Mouse (Mus musculus): ENCODE measurements around the gene Flnc. TPM values are rescaled to one million over a fixed set of nuclear protein-coding genes. Genes with fewer than 3 reads are reported as not detected.

Flnc gene
- polyA plus RNA-seq, 1 experiment from 2014 or later = 15.6 TPM

DNA sequence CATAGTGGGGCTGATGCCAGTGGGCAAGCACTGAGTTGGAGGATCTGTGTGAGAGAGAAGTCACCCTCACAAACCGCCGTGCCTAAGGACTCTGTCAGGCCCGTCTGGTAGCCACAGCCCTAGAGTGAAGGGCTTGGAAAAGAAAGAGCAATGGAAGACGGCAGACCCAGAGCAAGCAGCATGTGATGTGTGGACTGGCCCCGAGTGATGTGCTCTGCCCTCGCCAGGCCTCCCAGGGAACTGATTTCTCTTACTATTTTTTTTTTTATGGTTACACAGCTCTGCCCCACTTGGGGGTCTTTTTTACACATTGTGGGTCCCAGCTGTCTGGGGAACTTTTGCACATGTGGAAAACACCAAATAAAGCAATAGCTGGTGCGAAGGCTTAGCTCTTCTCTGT is 28.4 kb downstream of the Flnc start:
- 60% methylated on average over 7 of the region's 7 CpGs for WGBS

GRCm38 (mm10) chr6:29463388-29463787 is 30.3 kb downstream of the Flnc start:
- H3K4me3 ChIP-seq = no peak overlapping the region
- H3K9me3 ChIP-seq = no peaks in the 10 kb centered on the region
- H3K36me3 ChIP-seq = peaks cover 21% of the 10 kb centered on the region
- 72% methylated on average over 3 of the region's 3 CpGs for WGBS
- peaks cover 3% of the 10 kb centered on the region for H3K4me1 ChIP-seq
- no peak overlapping the region for H3K27ac ChIP-seq
- H3K4me2 ChIP-seq (replicated peaks) = no peak overlapping the region
- no peak for ATAC-seq (ENCODE audit: insufficient number of reproducible peaks, insufficient read depth, low FRiP score, low TSS enrichment)
- no peaks in the 10 kb centered on the region for H3K27me3 ChIP-seq
- no peak overlapping the region for H3K9ac ChIP-seq

More for the DNA sequence above, 28.4 kb downstream of the Flnc start:
- H3K4me2 ChIP-seq (replicated peaks) = no peak overlapping the region
- H3K27ac ChIP-seq = no peak overlapping the region
- H3K4me1 ChIP-seq = no peaks in the 10 kb centered on the region
- no peak overlapping the region for H3K9ac ChIP-seq
- no peak overlapping the region for H3K4me3 ChIP-seq
- no peaks in the 10 kb centered on the region for H3K27me3 ChIP-seq
- peaks cover 37% of the 10 kb centered on the region for H3K36me3 ChIP-seq
- ATAC-seq (ENCODE audit: insufficient number of reproducible peaks, insufficient read depth, low FRiP score, low TSS enrichment) = no peak
- no peaks in the 10 kb centered on the region for H3K9me3 ChIP-seq

- Histone ChIP-seq H3K9me3 (no peaks in the 10 kb centered on the region), H3K36me3 (peaks cover 20% of the 10 kb centered on the region), H3K9ac (peak within 1 kb of the TSS; percentile 70), H3K4me2 (replicated peaks) (peak within 1 kb of the TSS; percentile 75), H3K27me3 (no peaks in the 10 kb centered on the region), H3K4me3 (peak within 1 kb of the TSS; percentile 74), H3K27ac (0 out of 2 replicates have a peak within 1 kb of the TSS, but pooled peaks have one; percentile 54), H3K4me1 (peaks cover 9% of the 10 kb centered on the region)
- WGBS = under 1% methylated on average over 39 of the region's 39 CpGs
- ATAC-seq (ENCODE audit: insufficient number of reproducible peaks, insufficient read depth, low FRiP score, low TSS enrichment) = peak; percentile 85
These were observed 34.7 kb downstream of the Flnc start, which contains the start of gene Atp6v1f for GRCm38 (mm10) chr6:29467583-29468354. Gene Atp6v1f (plus strand): TSS chr6:29467718.

DNA sequence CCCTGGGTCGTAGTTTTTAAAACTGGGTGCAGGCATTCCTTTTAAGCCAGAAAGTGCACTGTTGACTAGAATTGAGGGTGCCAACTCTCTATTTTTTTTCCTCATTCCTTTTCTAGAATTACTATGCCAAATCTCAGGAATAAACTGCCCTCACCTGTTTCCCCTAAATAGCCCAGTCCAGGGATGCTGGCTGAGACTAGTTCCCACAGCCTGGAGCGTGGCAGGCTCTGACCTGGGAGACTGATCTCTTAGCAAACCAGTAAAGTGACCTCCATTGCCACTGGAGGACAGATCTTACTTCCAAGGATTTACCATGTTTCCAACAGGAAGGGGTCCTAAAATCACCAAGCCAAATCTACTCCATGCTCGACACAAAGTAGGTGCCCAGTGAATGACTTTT is 35.8 kb downstream of the Flnc start:
- H3K4me1 ChIP-seq = peaks cover 9% of the 10 kb centered on the region
- peak overlapping the region; percentile 75 for H3K4me2 ChIP-seq (replicated peaks)
- 85% methylated on average over 3 of the region's 3 CpGs for WGBS
- peaks cover 20% of the 10 kb centered on the region for H3K36me3 ChIP-seq
- no peaks in the 10 kb centered on the region for H3K9me3 ChIP-seq
- ATAC-seq (ENCODE audit: insufficient number of reproducible peaks, insufficient read depth, low FRiP score, low TSS enrichment) = no peak
- no peaks in the 10 kb centered on the region for H3K27me3 ChIP-seq
- no peak overlapping the region for H3K27ac ChIP-seq
- peak overlapping the region; percentile 74; the same call in 1 of the 2 replicates for H3K4me3 ChIP-seq
- no peak overlapping the region for H3K9ac ChIP-seq

GRCm38 (mm10) chr6:29471137-29471536 is 38.1 kb downstream of the Flnc start, which contains the start of gene Atp6v1fnb:
Gene Atp6v1fnb (plus strand): TSS chr6:29471437.
- H3K9ac ChIP-seq = no peak within 1 kb of the TSS; the same call in 1 of the 2 replicates

GRCm38 (mm10) chr6:29473941-29474691 is 41.1 kb downstream of the Flnc start:
- Histone ChIP-seq H3K4me3 (peak overlapping the region; percentile 35), H3K9ac (peak overlapping the region; percentile 35; the same call in 1 of the 2 replicates), H3K27me3 (no peaks in the 10 kb centered on the region), H3K36me3 (peaks cover 20% of the 10 kb centered on the region), H3K9me3 (no peaks in the 10 kb centered on the region), H3K4me1 (no peaks in the 10 kb centered on the region), H3K27ac (no peak overlapping the region), H3K4me2 (replicated peaks) (peak overlapping the region; percentile 55)
- ATAC-seq (ENCODE audit: insufficient number of reproducible peaks, insufficient read depth, low FRiP score, low TSS enrichment) = peak; percentile 91
- WGBS = 3% methylated on average over 33 of the region's 33 CpGs

More at GRCm38 (mm10) chr6:29471137-29471536, 38.1 kb downstream of the Flnc start, which contains the start of gene Atp6v1fnb:
- 93% methylated on average over 4 of the region's 4 CpGs for WGBS
- Histone ChIP-seq H3K4me2 (replicated peaks) (no peak within 1 kb of the TSS), H3K9me3 (no peaks in the 10 kb centered on the region), H3K27me3 (no peaks in the 10 kb centered on the region), H3K4me1 (peaks cover 9% of the 10 kb centered on the region), H3K36me3 (peaks cover 20% of the 10 kb centered on the region), H3K27ac (no peak within 1 kb of the TSS), H3K4me3 (no peak within 1 kb of the TSS)
- ATAC-seq (ENCODE audit: insufficient number of reproducible peaks, insufficient read depth, low FRiP score, low TSS enrichment) = no peak

- no peaks in the 10 kb centered on the region for H3K27me3 ChIP-seq
- H3K9ac ChIP-seq = no peak overlapping the region
- no peak overlapping the region for H3K4me2 ChIP-seq (replicated peaks)
- no peak overlapping the region for H3K4me3 ChIP-seq
- H3K9me3 ChIP-seq = no peaks in the 10 kb centered on the region
- H3K4me1 ChIP-seq = no peaks in the 10 kb centered on the region
- H3K36me3 ChIP-seq = peaks cover 19% of the 10 kb centered on the region
- ATAC-seq (ENCODE audit: insufficient number of reproducible peaks, insufficient read depth, low FRiP score, low TSS enrichment) = no peak
- H3K27ac ChIP-seq = no peak overlapping the region
- WGBS = 54% methylated on average over 2 of the region's 2 CpGs
These were observed 41.7 kb downstream of the Flnc start for GRCm38 (mm10) chr6:29474736-29475135.

DNA sequence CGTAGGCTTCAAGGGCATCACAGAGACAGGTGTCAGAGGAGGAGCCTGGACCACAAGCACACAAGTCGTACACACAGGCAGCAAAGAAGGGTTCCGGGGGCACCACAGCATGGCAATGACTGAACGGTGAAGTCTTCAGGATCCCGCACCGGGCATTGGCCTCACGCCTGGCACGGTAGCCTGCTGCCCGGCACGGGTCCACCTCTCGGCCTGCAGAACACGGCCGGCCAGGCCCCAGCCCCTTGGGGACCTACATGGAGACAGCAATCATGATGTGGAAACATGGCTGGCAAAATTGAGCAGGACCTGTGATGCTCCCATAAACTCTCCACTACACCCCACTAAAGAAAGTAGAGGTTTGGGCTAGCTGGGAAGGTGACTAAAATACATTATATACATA is 49.6 kb downstream of the Flnc start:
- H3K36me3 ChIP-seq = peaks cover 19% of the 10 kb centered on the region; the same call in 1 of the 2 replicates
- H3K4me2 ChIP-seq (replicated peaks) = no peak overlapping the region
- no peak overlapping the region for H3K9ac ChIP-seq
- no peaks in the 10 kb centered on the region for H3K9me3 ChIP-seq
- peaks cover 11% of the 10 kb centered on the region for H3K27me3 ChIP-seq
- 0 out of 2 replicates have a peak, but pooled peaks cover 6% of the 10 kb centered on the region for H3K4me1 ChIP-seq
- no peak overlapping the region for H3K27ac ChIP-seq
- 91% methylated on average over 13 of the region's 13 CpGs for WGBS
- no peak overlapping the region for H3K4me3 ChIP-seq
- no peak for ATAC-seq (ENCODE audit: insufficient number of reproducible peaks, insufficient read depth, low FRiP score, low TSS enrichment)

DNA sequence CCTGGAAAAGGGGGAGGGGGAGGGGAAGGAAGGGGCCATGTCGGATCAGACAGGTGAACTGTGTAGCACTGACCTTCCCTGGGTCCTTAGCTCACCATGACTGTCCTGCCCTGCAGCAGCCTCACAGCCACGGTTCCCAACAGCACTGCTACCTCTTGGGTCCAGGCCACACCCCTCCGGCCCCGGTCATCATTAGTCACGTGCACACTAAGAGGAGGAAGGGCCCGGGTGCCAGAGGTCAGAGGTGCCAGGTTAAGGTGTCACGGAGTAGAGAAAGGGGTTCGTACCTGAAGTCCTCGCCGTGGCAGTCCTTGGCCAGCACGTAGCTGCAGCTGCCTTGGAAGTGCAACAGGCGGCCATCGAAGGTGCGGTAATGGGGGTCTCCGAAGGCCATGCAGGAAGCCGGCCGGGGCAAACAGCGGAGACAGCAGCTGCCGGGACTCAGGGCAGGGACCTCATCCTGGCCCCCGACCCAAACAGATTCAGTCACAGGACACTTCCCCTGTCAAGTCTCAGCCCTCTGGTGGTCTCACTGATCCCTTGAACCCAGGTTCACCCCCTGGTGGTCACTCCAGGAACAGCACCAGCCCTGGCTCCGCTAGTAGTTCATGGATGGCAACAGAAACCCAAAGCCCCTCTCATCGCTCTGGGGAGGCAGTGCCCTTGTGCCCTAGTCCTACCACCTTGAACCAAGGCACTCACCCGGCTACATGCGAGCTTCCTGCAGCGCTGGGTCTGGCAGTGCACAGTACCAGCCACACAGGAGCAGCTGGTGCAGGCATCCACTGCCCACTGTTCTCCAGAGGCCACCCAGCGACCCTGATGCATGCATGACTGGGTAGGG is 51.9 kb downstream of the Flnc start:
- Histone ChIP-seq H3K4me2 (replicated peaks) (peak overlapping the region; percentile 60), H3K36me3 (peaks cover 26% of the 10 kb centered on the region; the same call in 1 of the 2 replicates), H3K27me3 (peaks cover 11% of the 10 kb centered on the region), H3K27ac (no peak overlapping the region), H3K9me3 (no peaks in the 10 kb centered on the region), H3K9ac (peak overlapping the region; percentile 21), H3K4me3 (peak overlapping the region; percentile 29), H3K4me1 (0 out of 2 replicates have a peak, but pooled peaks cover 6% of the 10 kb centered on the region)
- peak; percentile 30 for ATAC-seq (ENCODE audit: insufficient number of reproducible peaks, insufficient read depth, low FRiP score, low TSS enrichment)
- 8% methylated on average over 26 of the region's 26 CpGs for WGBS

DNA sequence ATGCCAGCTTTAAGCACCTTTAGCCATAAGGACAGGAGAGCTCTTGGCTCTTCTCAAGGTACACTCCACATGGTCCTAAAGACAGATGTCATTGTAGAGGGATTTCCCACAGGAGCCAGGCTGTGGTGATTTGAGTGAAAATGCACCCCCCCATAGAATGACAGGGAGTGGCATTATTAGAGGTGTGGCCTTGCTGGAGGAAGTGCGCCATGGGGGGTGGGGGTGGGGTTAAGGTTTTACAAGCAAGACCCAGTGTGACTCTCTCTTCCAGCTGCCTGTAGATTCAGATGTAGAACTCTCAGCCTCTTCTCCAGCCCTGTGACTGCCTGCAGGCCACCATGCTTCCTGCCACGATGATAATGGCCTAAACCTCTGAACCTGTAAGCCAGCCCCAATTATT is 52.9 kb downstream of the Flnc start:
- WGBS = 45% methylated on average over 2 of the region's 2 CpGs
- Histone ChIP-seq H3K9ac (no peak overlapping the region), H3K27ac (no peak overlapping the region), H3K27me3 (peaks cover 11% of the 10 kb centered on the region), H3K9me3 (no peaks in the 10 kb centered on the region), H3K36me3 (peaks cover 27% of the 10 kb centered on the region; the same call in 1 of the 2 replicates), H3K4me1 (0 out of 2 replicates have a peak, but pooled peaks cover 6% of the 10 kb centered on the region), H3K4me3 (no peak overlapping the region), H3K4me2 (replicated peaks) (no peak overlapping the region)
- no peak for ATAC-seq (ENCODE audit: insufficient number of reproducible peaks, insufficient read depth, low FRiP score, low TSS enrichment)

GRCm38 (mm10) chr6:29494101-29494500 is 61.0 kb downstream of the Flnc start:
- Histone ChIP-seq H3K9ac (no peak overlapping the region), H3K9me3 (no peaks in the 10 kb centered on the region), H3K27me3 (peaks cover 34% of the 10 kb centered on the region), H3K4me3 (no peak overlapping the region), H3K4me1 (no peaks in the 10 kb centered on the region), H3K36me3 (peaks cover 48% of the 10 kb centered on the region), H3K27ac (no peak overlapping the region), H3K4me2 (replicated peaks) (no peak overlapping the region)
- no peak for ATAC-seq (ENCODE audit: insufficient number of reproducible peaks, insufficient read depth, low FRiP score, low TSS enrichment)
- 79% methylated on average over 4 of the region's 4 CpGs for WGBS
